Mouse (Mus musculus) kidney, adult 2 months (tissue): ENCODE data around the gene Atp2b1.

Experiments used
- CTCF ChIP-seq: fragments of 200-500 bp; conservative IDR thresholded peaks from 2 replicates; pipeline ENCODE4 v1.5.1; 2011; ENCODE audit warnings: low read depth, mild to moderate bottlenecking, control low read depth, low read length, moderate library complexity, mixed read lengths; ENCODE audit not compliant: insufficient read depth, insufficient read length
- POLR2A ChIP-seq: fragments of 200-500 bp; IDR thresholded peaks from one replicate; pipeline ENCODE4 v1.6.1; 2011; ENCODE audit warnings: low read depth, low read length, control low read depth

- TF ChIP-seq CTCF (no peak), POLR2A (no peak)
These were observed 58.2 kb downstream of the Atp2b1 start for GRCm38 (mm10) chr10:98972359-98972758.
